Mouse (Mus musculus): ENCODE measurements at regions not wholly inside any gene's neighbourhood (a gene's known extent, or its start where the extent isn't known, plus 50 kb on each side); places are given as distances from the start of the nearest gene placed in this dataset.

GRCm38 (mm10) chr16:93003830-93004229 lies 177.9 kb upstream of the Runx1 start:
- DNase-seq, result no peak

GRCm38 (mm10) chr16:92998689-92999088 lies 172.7 kb upstream of the Runx1 start:
- DNase-seq, result no peak

- no peak for DNase-seq
Measured at GRCm38 (mm10) chr16:92997636-92998035, 171.7 kb upstream of the Runx1 start.

- no peak for DNase-seq
Measured at GRCm38 (mm10) chr16:92995993-92996350, 170.0 kb upstream of the Runx1 start.

- DNase-seq, result no peak
Measured at GRCm38 (mm10) chr16:92995132-92995992, 169.4 kb upstream of the Runx1 start.

GRCm38 (mm10) chr16:92992876-92993275 lies 166.9 kb upstream of the Runx1 start:
- DNase-seq, result no peak

- no peak for DNase-seq
Measured at GRCm38 (mm10) chr16:92991405-92991804, 165.5 kb upstream of the Runx1 start.

GRCm38 (mm10) chr16:92988416-92988815 lies 162.5 kb upstream of the Runx1 start:
- DNase-seq, result no peak

GRCm38 (mm10) chr16:92988000-92988399 lies 162.1 kb upstream of the Runx1 start:
- DNase-seq, result no peak

GRCm38 (mm10) chr16:92985768-92986167 lies 159.8 kb upstream of the Runx1 start:
- DNase-seq, result no peak

GRCm38 (mm10) chr16:92982934-92983333 lies 157.0 kb upstream of the Runx1 start:
- no peak for DNase-seq

- DNase-seq, result no peak
Measured at GRCm38 (mm10) chr16:92979620-92980330, 153.8 kb upstream of the Runx1 start.

GRCm38 (mm10) chr16:92976097-92976496 lies 150.1 kb upstream of the Runx1 start:
- DNase-seq, result no peak

- DNase-seq, result no peak
Measured at GRCm38 (mm10) chr16:92975090-92975489, 149.1 kb upstream of the Runx1 start.

- no peak for DNase-seq
Measured at GRCm38 (mm10) chr16:92972681-92973080, 146.7 kb upstream of the Runx1 start.

GRCm38 (mm10) chr16:92971956-92972355 lies 146.0 kb upstream of the Runx1 start:
- no peak for DNase-seq

GRCm38 (mm10) chr16:92970587-92970986 lies 144.6 kb upstream of the Runx1 start:
- no peak for DNase-seq

- no peak for DNase-seq
Measured at GRCm38 (mm10) chr16:92969036-92969435, 143.1 kb upstream of the Runx1 start.

- no peak for DNase-seq
Measured at GRCm38 (mm10) chr16:92966069-92966866, 140.3 kb upstream of the Runx1 start.

- DNase-seq, result no peak
Measured at GRCm38 (mm10) chr16:92965651-92966050, 139.7 kb upstream of the Runx1 start.

GRCm38 (mm10) chr16:92963582-92963981 lies 137.6 kb upstream of the Runx1 start:
- DNase-seq, result no peak

GRCm38 (mm10) chr16:92961361-92961760 lies 135.4 kb upstream of the Runx1 start:
- DNase-seq, result no peak

- no peak for DNase-seq
Measured at GRCm38 (mm10) chr16:92960740-92961139, 134.8 kb upstream of the Runx1 start.

Data from thymus, postnatal 25 days (tissue).